Mouse (Mus musculus) G1E (cell line): Measurements from ENCODE around the gene Mtor.

ENCODE experiments used
- CTCF ChIP-seq: IDR thresholded peaks from 2 replicates; pipeline ENCODE4 v1.5.1; 2012; ENCODE audit warnings: low read depth, low read length, inconsistent platforms, mixed read lengths
- GATA1 ChIP-seq: IDR thresholded peaks from 2 replicates; pipeline ENCODE4 v1.6.1; 2012; ENCODE audit warnings: borderline replicate concordance, low read length, inconsistent platforms, mixed read lengths

DNA sequence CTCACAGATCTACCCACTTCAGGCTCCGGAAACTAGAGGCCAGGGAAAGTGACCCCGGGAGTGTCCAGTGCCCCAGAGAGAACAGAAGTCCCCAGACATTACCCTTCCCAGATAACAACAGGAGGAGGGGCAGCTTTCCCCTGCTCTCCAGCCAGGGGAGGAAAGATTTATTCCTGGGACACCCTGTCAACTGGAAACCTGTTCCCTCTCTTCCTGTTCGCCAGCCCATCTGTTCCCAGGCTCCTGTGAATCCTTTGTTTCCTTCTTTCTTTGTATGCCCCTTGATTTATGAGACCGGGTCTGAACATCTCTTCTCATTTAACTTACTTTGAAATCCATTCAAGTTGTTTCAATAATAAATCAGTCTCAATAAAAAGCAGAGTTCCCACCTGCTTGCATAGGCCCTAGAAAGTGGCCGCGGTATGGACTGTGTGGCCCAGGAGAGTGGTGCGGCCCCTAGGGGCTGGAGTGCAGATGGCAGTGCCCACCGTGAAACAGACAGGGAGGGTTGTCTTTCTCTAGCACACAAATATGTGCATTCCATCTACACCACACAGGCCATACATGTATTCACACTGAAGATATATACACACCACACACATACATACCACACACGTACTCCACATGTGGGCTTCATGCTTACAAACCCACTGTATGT is 48.8 kb upstream of the Mtor start:
- TF ChIP-seq CTCF, result no peak
- no peak for TF ChIP-seq GATA1
